Mouse (Mus musculus): ENCODE data around the gene Trim54.

- no peak for TF ChIP-seq CTCF (IDR thresholded peaks at IDR 0.05 in 2 of 3, conservative IDR thresholded peaks at IDR 0.05 in 1 of 3; ENCODE audit: control insufficient read depth in 1 of 3, insufficient read depth in 1 of 3, low read depth in 2 of 3, low read length in 3 of 3, poor library complexity in 1 of 3, severe bottlenecking in 1 of 3)
- TF ChIP-seq POLR2A (IDR thresholded peaks at IDR 0.05; ENCODE audit: control insufficient read depth in 1 of 2, insufficient read depth in 1 of 2, low read depth in 1 of 2, low read length in 2 of 2, poor library complexity in 1 of 2) = no peak
- TF ChIP-seq GATA1 (IDR thresholded peaks at IDR 0.05; ENCODE audit: low read depth, low read length) = no peak
These were observed 45.5 kb upstream of the Trim54 start for GRCm38 (mm10) chr5:31071059-31071458.
